Mouse (Mus musculus): Measurements from ENCODE around the gene Rassf2.

- no peak for TF ChIP-seq CTCF (IDR thresholded peaks at IDR 0.05; ENCODE audit: control insufficient read depth, insufficient read depth, low read length)
- TF ChIP-seq POLR2A (IDR thresholded peaks at IDR 0.05; ENCODE audit: borderline replicate concordance, control insufficient read depth, low read depth, low read length), result no peak
These were observed 72.3 kb downstream of the Rassf2 start for GRCm38 (mm10) chr2:131957731-131958222.

All from bone marrow, adult 2 months (tissue).